Mouse (Mus musculus) stomach, embryonic 15.5 days (tissue): ENCODE data around the gene Kcnip4. TPM values are rescaled to one million over a fixed set of nuclear protein-coding genes. Genes with fewer than 3 reads are reported as not detected.
A peak's percentile ranks its signal among the peaks of the same experiment; 100 is the strongest.

Experiments
- ATAC-seq: fragments of 200-750 bp; cut with Nextera tagmentation; 2 replicates; pipeline ENCODE4 v1.8.0; 2017; ENCODE audit warnings: low read depth, moderate number of reproducible peaks, moderate TSS enrichment; ENCODE audit not compliant: insufficient read depth, low FRiP score
- H3K27ac ChIP-seq: fragments of 300-500 bp; sonication (generic); 2 replicates; pipeline ENCODE4 v1.5.1; 2015; ENCODE audit warnings: mild to moderate bottlenecking, inconsistent platforms
- H3K27me3 ChIP-seq: fragments of 300-500 bp; sonication (generic); replicated peaks from 2 replicates; pipeline ENCODE4 v1.6.1; 2015; ENCODE audit warnings: inconsistent platforms
- H3K36me3 ChIP-seq: fragments of 300-500 bp; sonication (generic); 2 replicates; pipeline ENCODE4 v1.6.1; 2015; ENCODE audit warnings: inconsistent platforms
- H3K4me1 ChIP-seq: fragments of 300-500 bp; sonication (generic); 2 replicates; pipeline ENCODE4 v1.6.1; 2015; ENCODE audit warnings: inconsistent platforms
- H3K4me2 ChIP-seq: fragments of 300-500 bp; sonication (generic); 2 replicates; pipeline ENCODE4 v1.6.1; 2015; ENCODE audit warnings: mild to moderate bottlenecking, inconsistent platforms
- H3K4me3 ChIP-seq: fragments of 300-500 bp; sonication (generic); replicated peaks from 2 replicates; pipeline ENCODE4 v1.5.1; 2015; ENCODE audit warnings: inconsistent platforms
- H3K9ac ChIP-seq: fragments of 300-500 bp; sonication (generic); 2 replicates; pipeline ENCODE4 v1.6.1; 2015; ENCODE audit warnings: inconsistent platforms
- H3K9me3 ChIP-seq: fragments of 300-500 bp; sonication (generic); 2 replicates; pipeline ENCODE4 v1.6.1; 2016; ENCODE audit warnings: inconsistent platforms
- WGBS: fragments of 180-500 bp; shearing (Covaris S2); methylation state at CpG from one replicate; pipeline ENCODE4 v1.1.7; 2015; 5-methylcytosine and 5-hydroxymethylcytosine counted together
- polyA plus RNA-seq: library from polyadenylated mRNA; unstranded; fragments of >200 nt; fragmentation: Nextera tagmentation; extraction: Ambion mirVana; gene quantifications from 2 replicates; pipeline ENCODE4 v1.2.1, GENCODE M21; 2015

Kcnip4 gene
- polyA plus RNA-seq, 1 experiment from 2014 or later = 3.2 TPM

GRCm38 (mm10) chr5:48412261-48412660, 1112.4 kb downstream of the Kcnip4 start:
- Histone ChIP-seq H3K4me3 (no peak overlapping the region), H3K27me3 (no peaks in the 10 kb centered on the region), H3K9ac (no peak overlapping the region), H3K4me1 (no peaks in the 10 kb centered on the region), H3K27ac (no peak overlapping the region), H3K9me3 (no peaks in the 10 kb centered on the region), H3K36me3 (no peaks in the 10 kb centered on the region), H3K4me2 (no peak overlapping the region)
- 93% methylated on average over 4 of the region's 4 CpGs for WGBS
- ATAC-seq = no peak

GRCm38 (mm10) chr5:48411462-48411861, 1113.2 kb downstream of the Kcnip4 start:
- no peak overlapping the region for H3K9ac ChIP-seq
- H3K4me2 ChIP-seq = no peak overlapping the region
- no peak for ATAC-seq
- no peak overlapping the region for H3K4me3 ChIP-seq
- no peaks in the 10 kb centered on the region for H3K36me3 ChIP-seq
- no peaks in the 10 kb centered on the region for H3K4me1 ChIP-seq
- no peak overlapping the region for H3K27ac ChIP-seq
- H3K27me3 ChIP-seq = no peaks in the 10 kb centered on the region
- H3K9me3 ChIP-seq = no peaks in the 10 kb centered on the region
- WGBS = 84% methylated on average over 4 of the region's 4 CpGs

- no peak for ATAC-seq
- no peak overlapping the region for H3K9ac ChIP-seq
- H3K9me3 ChIP-seq = no peaks in the 10 kb centered on the region
- H3K36me3 ChIP-seq = no peaks in the 10 kb centered on the region
- H3K27ac ChIP-seq = no peak overlapping the region
- 66% methylated on average over 5 of the region's 5 CpGs for WGBS
- no peak overlapping the region for H3K4me3 ChIP-seq
- H3K4me1 ChIP-seq = no peaks in the 10 kb centered on the region
- H3K27me3 ChIP-seq = no peaks in the 10 kb centered on the region
- no peak overlapping the region for H3K4me2 ChIP-seq
Measured at GRCm38 (mm10) chr5:48410348-48410747, 1114.4 kb downstream of the Kcnip4 start.

GRCm38 (mm10) chr5:48408276-48408675, 1116.4 kb downstream of the Kcnip4 start:
- Histone ChIP-seq H3K4me2 (no peak overlapping the region), H3K27ac (no peak overlapping the region), H3K4me3 (no peak overlapping the region), H3K4me1 (no peaks in the 10 kb centered on the region), H3K9ac (no peak overlapping the region), H3K27me3 (no peaks in the 10 kb centered on the region), H3K9me3 (no peaks in the 10 kb centered on the region), H3K36me3 (no peaks in the 10 kb centered on the region)
- WGBS = 74% methylated on average over 4 of the region's 4 CpGs
- no peak for ATAC-seq

- 57% methylated on average over 3 of the region's 3 CpGs for WGBS
- no peak for ATAC-seq
- H3K9me3 ChIP-seq = no peaks in the 10 kb centered on the region
- no peak overlapping the region for H3K4me3 ChIP-seq
- H3K27me3 ChIP-seq = no peaks in the 10 kb centered on the region
- H3K4me1 ChIP-seq = no peaks in the 10 kb centered on the region
- no peak overlapping the region for H3K27ac ChIP-seq
- H3K9ac ChIP-seq = no peak overlapping the region
- no peak overlapping the region for H3K4me2 ChIP-seq
- H3K36me3 ChIP-seq = no peaks in the 10 kb centered on the region
Measured at GRCm38 (mm10) chr5:48402497-48402896, 1122.2 kb downstream of the Kcnip4 start.

GRCm38 (mm10) chr5:48371890-48372766, 1152.6 kb downstream of the Kcnip4 start:
- H3K4me3 ChIP-seq = peak overlapping the region; percentile 98
- H3K27me3 ChIP-seq = no peaks in the 10 kb centered on the region
- peak; percentile 100 for ATAC-seq
- H3K4me1 ChIP-seq = peaks cover 5% of the 10 kb centered on the region; the same call in 1 of the 2 replicates
- under 1% methylated on average over 44 of the region's 44 CpGs for WGBS
- H3K9ac ChIP-seq = peak overlapping the region; percentile 94
- H3K9me3 ChIP-seq = no peaks in the 10 kb centered on the region
- H3K27ac ChIP-seq = peak overlapping the region; percentile 77
- H3K4me2 ChIP-seq = peak overlapping the region; percentile 67
- H3K36me3 ChIP-seq = peaks cover 3% of the 10 kb centered on the region; the same call in 1 of the 2 replicates

GRCm38 (mm10) chr5:48349309-48349708, 1175.4 kb downstream of the Kcnip4 start:
- ATAC-seq = no peak
- H3K27ac ChIP-seq = no peak overlapping the region
- 76% methylated on average over 1 of the region's 1 CpGs for WGBS

GRCm38 (mm10) chr5:48345983-48346648, 1178.6 kb downstream of the Kcnip4 start:
- no peaks in the 10 kb centered on the region for H3K27me3 ChIP-seq
- no peak overlapping the region for H3K27ac ChIP-seq
- no peak for ATAC-seq
- H3K4me3 ChIP-seq = no peak overlapping the region
- no peaks in the 10 kb centered on the region for H3K36me3 ChIP-seq
- H3K4me2 ChIP-seq = no peak overlapping the region
- 93% methylated on average over 2 of the region's 2 CpGs for WGBS
- no peak overlapping the region for H3K9ac ChIP-seq
- no peaks in the 10 kb centered on the region for H3K4me1 ChIP-seq
- no peaks in the 10 kb centered on the region for H3K9me3 ChIP-seq

More at GRCm38 (mm10) chr5:48349309-48349708, 1175.4 kb downstream of the Kcnip4 start:
- no peaks in the 10 kb centered on the region for H3K27me3 ChIP-seq
- no peak overlapping the region for H3K4me3 ChIP-seq
- H3K4me2 ChIP-seq = no peak overlapping the region
- no peaks in the 10 kb centered on the region for H3K36me3 ChIP-seq
- no peak overlapping the region for H3K9ac ChIP-seq
- no peaks in the 10 kb centered on the region for H3K4me1 ChIP-seq
- H3K9me3 ChIP-seq = no peaks in the 10 kb centered on the region

- no peak overlapping the region for H3K27ac ChIP-seq
- H3K4me1 ChIP-seq = no peaks in the 10 kb centered on the region
- no peaks in the 10 kb centered on the region for H3K36me3 ChIP-seq
- H3K4me2 ChIP-seq = no peak overlapping the region
- no peak overlapping the region for H3K4me3 ChIP-seq
- no peak overlapping the region for H3K9ac ChIP-seq
- ATAC-seq = peak; percentile 47; the same call in 1 of the 2 replicates
- 37% methylated on average over 5 of the region's 5 CpGs for WGBS
- H3K27me3 ChIP-seq = no peaks in the 10 kb centered on the region
- no peaks in the 10 kb centered on the region for H3K9me3 ChIP-seq
Measured at GRCm38 (mm10) chr5:48345095-48345982, 1179.4 kb downstream of the Kcnip4 start.

- H3K4me2 ChIP-seq = no peak overlapping the region
Measured at GRCm38 (mm10) chr5:48340808-48341433, 1183.8 kb downstream of the Kcnip4 start.

More at GRCm38 (mm10) chr5:48340808-48341433, 1183.8 kb downstream of the Kcnip4 start:
- ATAC-seq = no peak
- Histone ChIP-seq H3K27ac (no peak overlapping the region), H3K9me3 (no peaks in the 10 kb centered on the region), H3K9ac (no peak overlapping the region), H3K4me3 (no peak overlapping the region), H3K4me1 (no peaks in the 10 kb centered on the region), H3K27me3 (no peaks in the 10 kb centered on the region), H3K36me3 (no peaks in the 10 kb centered on the region)
- WGBS = 39% methylated on average over 7 of the region's 7 CpGs
